Mouse (Mus musculus) retina, postnatal 1 day (tissue): ENCODE results near the gene Marcks.
A peak's percentile ranks its signal among the peaks of the same experiment; 100 is the strongest.

Source experiments
- DNase-seq: peaks from one replicate; pipeline ENCODE4 v3.0.0-alpha.2; 2012

Marcks gene

DNA sequence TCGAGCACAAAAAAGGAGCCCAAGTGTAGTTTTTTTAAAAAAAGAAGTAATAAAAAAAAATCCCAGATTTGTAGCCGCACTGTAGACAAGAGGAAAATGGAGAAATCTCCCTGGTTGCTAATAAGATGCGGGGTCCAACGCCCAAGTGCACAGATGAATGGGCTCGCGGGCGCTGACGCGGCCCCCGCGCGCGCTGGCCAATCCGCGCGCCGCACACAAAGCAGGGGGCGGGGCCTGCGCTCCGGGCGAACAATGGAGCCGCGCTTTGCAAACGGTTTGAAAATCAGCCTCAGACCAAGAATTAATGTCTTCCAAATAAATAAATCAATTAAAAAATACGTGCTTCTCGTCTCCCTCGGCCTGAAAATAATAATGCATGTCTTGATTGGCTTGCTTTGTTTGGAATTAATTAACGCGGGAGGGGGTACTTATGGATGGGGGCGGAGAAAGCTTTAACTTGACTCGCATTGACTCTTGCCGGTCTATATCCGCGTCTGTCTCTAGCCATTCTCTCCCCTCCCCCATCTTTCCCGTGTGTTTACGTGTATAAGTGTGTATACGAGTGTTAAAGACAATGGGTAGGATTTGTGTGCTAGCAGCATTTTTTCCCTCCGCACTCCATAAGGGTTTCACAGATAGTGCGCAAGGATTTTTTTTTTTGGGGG lies at the start of gene Marcks:
Gene Marcks (minus strand): TSS at position 143 of the 665 bp plus-strand sequence.
- DNase-seq, result peak; percentile 96

DNA sequence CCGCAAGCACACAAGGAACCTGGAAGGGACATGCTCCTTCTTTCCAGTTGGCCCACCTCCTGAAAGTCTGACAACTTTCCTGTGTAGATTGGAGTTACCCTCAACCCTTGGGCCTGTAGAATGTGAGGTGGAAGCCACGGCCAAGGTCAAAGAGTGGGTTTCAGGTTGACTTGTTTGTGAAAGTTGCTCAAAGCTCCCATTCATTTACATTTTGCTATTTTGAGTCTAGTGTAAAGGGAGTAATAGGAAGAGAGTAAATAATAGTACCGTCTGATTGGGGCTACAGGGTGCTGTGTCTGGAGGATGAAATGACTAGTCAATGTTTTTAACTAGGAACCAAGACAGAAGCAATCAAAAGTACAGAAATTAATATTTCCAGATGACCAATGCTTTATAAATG lies 38.4 kb upstream of the Marcks start:
- DNase-seq, result no peak

DNA sequence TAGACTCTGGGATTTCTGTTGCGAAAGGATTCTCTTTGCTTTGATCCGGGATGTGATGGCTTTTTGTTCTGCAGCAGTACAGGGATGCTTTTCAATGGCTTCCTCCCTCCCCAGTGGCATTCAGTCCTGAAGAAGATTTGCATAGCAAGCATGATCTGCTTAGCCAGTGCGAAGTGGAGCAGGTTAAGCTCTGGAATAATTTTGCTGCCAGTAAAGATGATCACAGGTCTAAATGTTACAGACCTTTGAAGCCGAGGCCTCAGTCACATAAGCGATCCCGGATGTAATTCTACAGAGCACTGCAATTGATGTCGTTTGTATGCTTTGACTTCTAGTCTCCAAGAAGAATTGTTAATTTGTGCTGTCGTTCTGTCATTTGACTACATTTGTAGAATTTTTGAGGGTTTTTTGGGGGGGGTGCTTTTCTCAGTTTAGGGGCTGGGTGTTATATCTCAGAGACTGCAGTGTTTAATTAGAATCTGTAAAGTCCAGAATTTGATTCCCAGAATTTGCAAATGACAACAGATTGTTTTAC lies 33.8 kb upstream of the Marcks start:
- DNase-seq, result no peak

DNA sequence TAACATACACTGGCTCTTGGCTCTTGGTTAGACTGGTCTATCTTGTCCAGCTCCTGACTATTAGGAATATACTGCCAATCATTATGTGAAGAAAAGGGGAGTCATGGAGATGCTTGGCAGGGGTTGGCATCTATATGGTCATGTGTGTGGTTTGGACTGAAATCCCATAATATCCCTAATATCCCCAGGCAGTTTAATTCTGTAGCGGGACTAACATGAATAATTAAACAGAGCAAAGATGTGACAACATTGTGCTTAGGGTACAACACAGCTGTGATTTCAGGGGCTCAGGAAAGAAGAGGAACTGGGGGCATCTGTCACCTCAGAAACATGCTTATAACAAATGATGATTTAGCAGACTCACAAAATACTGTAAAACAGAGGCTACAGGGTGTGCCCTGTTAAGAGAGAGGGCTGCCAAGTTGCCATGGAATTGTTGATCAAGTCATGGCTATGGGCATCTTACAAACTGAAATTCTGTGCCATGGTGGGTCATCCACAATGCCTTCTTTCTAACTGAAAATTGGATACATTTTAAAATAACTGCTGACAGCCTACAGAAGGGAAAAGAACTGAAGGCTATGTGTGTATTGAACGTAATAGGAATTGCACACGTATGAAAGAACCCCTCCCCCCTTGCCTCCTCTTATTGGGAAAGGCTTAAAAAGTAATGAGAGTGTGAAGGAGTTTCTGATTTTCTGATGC lies 33.1 kb upstream of the Marcks start:
- no peak for DNase-seq

DNA sequence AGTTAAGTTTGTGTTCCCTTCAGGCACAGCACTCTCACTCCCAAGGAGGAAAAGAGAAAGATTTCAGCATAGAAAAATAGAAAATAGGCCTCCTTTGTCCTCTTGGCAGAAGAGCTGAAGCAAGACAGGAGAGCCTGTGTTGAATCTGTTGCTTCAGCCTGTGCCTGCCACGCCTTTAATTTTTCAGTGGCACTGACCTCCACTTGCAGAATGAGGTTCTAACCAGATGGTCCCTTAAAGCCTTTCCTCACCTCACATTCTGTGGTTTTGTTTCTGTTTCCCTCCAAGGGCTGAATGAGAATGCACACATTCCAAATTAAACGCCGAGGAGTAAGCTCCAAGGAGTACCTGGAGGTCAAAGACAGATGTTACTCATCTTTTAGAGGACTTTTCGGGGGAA lies 32.2 kb upstream of the Marcks start:
- no peak for DNase-seq

DNA sequence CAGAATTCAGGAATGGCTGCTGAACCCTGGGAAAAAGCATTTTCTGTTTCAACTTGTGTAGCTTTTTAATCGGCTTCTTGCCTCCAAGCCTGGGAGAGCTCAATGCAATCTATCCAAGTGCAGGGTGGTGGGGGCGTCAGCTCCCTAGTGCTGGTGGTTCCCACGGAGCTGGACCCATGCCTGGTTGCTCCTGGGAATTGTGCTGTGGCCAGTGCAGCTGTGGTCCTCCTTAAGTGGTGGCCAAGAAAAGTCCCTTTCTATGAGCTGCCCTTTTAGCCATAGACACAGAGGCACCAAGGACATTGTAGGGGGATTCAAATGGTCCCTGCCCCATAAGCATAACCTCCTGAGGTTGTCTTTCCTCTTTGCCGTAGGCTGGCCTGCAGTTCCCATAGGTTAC lies 31.7 kb upstream of the Marcks start:
- no peak for DNase-seq

DNA sequence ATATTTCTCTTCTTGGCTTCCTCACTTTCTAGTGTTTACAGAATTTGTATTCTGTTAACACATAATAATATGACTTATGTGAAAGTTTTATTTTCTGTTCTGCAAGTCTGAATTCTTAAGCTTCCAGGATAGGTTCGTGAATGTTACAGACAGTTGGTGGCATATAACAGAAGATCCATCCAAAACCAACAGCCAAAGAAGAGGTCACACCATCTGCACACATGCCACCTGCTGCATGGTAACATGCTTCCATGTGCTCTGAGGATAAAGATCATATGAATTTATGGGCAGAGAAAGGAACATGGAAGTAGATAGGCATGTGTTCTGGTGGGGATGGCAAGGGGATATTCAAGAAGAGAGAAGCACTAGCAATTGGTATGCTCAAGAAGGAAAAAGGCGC lies 28.8 kb upstream of the Marcks start:
- no peak for DNase-seq

DNA sequence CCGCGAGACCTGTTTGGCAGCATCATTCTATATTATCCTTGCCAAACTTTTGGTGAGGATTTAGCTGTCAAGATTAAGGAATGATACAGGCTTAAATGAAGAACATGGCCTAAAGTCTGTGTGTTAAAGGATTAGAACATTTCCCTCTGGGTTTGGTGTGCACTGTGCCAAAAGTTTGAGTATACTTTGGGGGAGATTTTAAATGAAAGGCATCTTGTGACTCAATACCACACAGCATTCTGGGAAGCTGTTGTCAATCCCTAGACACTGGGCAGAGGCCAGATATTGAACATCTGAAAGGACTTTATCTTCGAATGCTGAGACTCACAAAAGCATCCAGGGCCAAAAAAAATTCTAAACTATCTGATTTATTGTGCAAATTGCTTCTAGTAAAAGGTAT lies 21.0 kb upstream of the Marcks start:
- DNase-seq, result no peak

DNA sequence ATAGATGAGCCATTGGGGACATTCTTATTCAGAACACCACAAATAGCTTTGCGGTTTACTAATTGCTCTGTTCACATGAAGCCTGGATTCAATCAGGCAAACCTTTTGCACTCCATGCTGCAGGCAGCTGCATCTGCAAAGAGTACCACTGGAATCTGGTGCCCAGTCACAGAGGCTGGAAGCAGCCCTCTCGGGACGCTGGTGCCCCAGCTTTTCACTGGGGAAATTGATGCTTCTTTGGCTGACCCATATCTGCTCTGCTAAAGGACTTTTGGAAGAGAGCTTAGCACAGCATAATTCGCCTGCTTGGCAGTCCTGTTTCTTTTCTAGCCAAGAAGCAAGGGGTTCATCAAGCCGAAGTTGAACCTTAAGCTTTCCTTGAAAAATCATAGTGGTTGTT lies 18.4 kb upstream of the Marcks start:
- DNase-seq, result no peak

DNA sequence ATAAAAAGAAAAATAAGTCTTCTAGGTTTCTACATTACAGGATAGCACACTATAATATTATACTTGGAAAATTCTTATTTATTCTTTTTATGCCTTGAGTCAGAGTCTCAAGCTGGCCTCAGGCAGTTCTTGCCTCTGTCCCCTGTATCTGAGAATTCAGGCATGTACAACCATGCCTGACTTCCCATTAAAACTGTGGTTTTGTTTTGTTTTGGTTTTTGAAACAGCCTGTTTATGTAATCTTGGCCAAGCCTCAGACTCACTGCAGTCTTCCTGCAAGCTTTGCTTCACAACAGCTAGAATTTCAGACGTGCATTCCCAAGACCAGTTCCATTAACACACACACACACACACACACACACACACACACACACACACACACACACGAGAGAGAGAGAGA lies 16.4 kb upstream of the Marcks start:
- DNase-seq, result no peak

DNA sequence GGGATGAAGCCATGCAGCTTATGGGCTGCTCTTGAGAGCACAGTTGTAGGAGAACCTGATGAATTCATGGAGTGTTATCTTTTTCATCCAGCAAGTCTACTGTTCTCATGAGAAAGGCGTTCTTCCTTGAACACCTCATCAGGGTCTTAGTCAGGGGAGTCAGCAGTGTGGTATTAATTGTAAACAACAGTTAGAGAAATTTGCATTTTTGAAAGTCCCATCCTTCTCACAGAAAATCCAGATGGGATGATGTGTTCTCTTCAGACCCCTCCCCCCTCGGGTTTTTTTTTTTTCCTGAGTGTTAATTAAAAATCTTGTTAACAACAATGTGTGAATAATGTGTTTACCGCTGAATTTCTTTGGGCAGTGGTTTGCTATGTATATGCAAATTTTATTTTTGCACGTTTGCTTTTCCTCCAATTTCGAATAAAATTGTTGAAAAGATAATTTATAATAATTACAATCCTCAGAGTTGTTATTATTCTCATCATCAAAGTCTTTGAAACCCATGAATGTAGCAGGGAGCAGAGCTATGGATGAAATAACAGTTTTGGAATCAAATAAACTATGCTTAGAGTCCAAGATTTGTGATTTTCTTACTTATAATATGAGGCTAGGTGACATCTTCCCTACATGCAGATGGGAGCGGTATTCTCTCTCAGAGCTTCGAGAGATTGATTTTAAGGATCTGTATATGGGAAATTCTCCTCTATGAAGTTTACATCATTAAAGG lies 13.0 kb upstream of the Marcks start:
- no peak for DNase-seq

DNA sequence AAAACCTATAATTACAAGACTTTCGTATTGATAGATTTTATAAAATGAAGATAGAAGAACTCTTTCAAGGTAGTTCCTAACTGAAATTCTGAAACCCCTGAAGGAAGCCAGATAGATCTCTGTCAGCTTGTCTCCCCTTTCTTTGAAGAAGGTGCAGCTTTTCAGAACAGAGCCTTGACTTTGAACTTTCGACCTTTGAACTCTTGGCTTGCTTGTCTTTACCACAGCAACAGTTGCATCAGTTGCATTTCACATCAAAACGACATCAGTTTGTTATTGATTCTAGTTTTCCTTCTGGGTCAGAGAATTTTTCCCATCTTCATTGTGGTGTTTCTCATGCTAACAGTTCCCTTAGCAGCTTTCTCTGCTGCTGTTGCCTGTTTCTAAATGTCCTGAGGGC lies 9.3 kb upstream of the Marcks start:
- DNase-seq, result no peak

DNA sequence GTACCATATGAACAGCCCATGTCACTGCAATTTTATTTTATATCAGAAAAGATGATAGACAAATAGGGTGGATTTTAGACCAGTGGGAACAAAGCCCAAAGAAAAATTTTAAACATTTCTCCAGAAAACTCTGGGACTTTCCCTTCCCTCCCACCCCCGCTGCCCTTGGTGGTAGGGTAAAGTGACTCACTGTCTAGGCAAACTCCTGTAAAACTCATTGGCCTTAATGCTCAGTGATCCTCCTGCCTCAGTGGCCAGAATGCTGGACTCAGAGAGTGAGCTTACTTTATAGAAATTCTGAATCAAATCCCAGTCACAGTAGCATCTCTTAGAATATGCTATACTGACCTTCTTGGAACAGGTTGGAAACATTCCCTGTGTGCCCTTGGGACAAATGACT lies 6.7 kb upstream of the Marcks start:
- no peak for DNase-seq

DNA sequence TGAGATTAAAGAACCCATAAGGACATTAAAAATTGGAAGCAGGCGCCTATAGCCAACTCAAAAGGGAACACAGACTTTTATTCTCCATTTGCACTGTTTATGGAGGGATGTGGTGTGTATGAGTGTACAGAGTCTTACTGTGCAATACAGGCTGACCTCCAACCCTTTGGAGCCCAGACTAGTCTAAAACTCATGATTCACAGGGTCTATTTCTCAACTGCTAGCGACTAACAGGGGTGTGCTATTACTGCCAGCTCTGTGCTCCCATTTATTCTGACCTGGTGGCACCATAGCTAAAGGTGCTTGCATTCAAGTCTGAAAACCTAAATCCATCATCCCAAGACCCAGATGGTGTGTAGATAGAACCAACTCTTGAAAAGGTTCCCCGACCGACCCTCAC lies 2.9 kb upstream of the Marcks start:
- no peak for DNase-seq

DNA sequence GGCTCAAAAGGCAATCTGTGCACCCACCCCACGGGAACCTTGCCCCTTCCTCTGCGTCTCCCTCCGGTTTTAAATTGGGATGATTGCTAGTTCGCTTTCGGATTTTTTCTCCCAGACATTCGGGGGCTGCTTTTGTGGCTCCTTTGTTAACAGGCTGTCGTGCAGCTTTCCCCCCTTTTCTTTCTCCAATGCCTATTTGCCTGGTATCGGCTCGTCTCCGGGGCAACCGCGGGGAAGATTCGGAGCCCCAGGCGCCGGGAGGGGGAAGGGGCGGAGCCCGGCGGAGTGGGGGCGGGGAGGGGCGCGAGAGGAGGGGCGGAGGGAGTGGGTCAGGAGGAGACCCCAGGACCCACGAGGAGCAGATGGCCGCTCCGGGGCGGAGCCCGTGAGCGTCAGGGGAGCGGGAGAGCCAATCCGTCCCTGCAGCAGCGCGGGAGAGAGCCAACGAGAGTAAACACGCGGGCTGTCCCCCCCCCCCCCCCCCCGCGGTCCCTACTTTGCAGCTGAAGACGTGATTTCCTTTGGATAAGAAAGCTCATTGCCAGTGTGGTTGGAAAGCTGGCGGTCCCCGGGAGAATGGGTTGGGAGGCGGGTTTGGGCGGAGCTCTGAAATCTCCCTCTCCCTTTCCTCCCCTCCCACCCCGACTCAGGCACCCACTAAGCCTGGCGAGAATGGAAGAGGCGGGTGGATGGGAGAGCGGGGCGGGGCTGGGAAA lies 2.2 kb upstream of the Marcks start:
- peak; percentile 99 for DNase-seq

DNA sequence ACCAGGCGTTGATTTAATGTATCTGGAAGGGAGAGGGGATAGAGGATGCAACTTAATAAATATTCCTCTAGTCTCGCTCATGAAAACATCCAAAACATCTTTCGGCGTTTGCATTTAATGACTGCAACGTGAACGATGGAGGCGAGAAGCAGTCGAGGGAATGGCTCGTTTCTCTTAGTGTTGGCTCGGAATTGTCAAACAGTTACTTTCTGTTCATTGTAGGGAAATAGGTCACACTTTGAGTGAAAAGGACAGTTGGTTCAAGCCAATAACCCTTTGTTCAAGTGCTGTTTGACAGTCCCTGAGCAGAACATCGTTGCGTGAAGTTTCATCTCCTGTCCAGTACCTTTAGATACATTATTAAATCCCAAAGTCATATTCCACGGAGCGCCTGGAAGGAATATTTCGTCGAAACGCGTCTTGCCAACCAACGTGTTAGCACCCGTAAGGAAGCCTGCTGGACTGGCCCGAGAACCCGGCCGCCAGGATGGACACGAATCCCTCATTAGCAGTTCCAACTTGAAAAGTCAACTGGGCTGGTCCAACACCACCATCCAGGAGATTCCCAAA lies 1.5 kb upstream of the Marcks start:
- DNase-seq, result peak; percentile 83

DNA sequence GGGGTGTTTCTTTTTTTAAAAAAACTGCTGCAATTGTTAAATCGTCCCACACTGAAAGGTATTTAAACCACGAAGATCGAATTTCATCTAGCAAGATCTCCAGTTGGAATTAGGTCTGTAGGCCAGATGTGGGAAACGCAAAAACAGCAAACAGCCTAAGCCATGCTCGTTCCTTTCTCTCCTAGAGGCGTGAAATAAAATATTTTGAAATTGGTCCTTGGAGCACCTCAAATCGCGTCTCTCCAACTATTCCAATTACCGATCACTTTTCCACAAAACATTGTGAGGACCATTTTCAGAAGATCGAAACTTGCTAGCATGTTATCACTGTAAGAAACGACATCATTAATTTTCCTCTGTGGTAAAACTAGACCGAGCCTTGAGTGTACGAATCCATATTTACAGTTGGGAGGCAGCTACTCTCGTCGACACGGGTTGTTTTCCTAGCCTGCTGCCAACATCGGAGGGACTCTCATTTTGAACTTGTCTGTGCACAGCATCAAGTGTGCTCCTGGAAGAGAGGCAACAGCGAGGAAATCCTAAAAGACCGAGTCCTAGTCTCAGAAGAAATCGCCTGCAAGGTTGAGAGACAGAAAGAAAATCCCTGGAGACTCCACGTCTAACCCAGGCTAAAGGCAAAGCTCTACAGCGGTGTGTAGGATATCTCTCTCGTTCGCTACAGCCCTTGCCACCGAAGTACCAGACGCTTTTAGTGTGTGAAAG lies 884 bp upstream of the Marcks start:
- DNase-seq, result peak; percentile 78

DNA sequence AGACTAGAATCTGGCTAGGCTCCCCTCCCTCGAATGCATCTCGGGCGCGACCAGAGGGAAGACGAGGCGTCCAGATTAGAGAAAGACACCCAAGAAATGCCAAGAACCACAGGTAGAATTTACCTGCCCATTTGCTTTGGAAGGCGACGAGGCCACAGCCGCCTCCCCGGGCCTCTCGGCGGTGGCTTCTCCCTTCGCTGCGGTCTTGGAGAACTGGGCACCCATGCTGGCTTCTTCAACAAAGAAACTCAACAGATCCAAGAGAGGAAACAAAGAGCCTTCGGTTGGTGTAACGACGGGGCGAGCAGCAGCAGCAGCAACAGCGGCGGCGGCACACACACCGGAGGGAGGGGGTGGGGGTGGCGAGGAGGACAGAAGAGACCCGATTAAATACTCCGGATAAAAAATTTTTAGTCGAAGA lies 399 bp downstream of the Marcks start:
- DNase-seq, result no peak

DNA sequence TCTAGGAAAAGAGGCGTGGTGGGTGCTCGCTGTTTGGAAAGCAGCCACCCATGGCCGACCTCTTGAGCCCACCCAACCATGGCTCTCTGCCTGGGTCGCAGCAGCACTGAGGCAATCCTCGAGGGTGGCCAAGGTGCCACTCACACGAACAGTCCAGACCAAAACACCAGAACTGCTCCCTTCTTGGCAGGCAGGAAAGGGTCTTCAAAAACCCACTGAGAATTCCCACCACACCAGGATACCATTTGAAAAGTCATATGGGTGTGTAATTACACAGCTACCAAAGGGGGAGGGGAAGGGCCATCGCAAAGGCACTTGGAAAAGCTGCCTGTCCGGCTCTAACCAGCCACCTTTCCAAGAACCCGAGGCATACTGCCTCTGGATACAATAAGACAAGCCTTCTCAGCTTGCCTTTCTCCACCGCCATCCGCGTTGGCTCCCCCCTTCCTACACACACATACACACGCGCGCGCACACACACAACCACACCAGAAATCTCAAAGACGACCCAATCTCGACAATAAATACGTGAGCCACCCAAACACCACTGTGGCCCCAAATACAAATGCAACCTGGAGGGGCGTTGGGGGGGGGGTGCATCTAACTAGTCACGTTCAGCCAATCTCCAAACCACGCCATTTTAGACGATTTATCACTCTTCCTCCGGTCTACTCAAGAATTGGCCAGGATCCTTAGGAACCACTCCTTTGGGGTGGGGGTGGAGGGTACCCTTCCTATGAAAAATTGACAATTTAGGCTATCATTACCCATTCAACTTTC lies 999 bp downstream of the Marcks start:
- DNase-seq, result peak; percentile 75

DNA sequence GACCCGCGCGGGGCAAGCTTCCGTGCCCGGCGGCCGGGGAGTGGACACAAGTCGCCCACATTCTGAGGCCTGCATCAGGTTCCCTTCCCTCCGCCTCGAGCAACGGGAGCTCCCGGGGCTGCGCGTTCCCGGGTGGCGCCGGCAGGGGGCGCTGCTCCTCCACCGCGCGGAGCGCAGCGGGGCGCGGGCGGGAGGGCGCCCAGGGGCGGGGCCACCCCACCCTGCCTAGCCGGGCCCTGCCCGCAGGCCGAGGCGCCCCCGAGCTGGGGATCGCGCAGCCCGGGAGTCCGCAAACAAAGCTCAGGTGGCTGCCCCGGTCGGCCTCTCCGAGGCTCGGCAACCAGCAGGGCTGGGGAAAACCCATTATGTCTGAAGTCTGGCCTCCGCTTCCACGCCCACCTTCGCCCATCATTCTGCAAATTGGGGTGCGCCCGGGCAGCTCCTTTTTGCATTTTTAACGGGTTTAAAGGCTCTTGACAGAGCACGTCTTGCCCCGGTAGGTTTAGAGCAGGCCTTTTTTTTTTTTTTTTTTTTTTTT lies 1.7 kb downstream of the Marcks start:
- peak; percentile 92 for DNase-seq
